Mouse (Mus musculus) gastrocnemius, postnatal 4 days (tissue): ENCODE data around the gene Tead1. TPM values are rescaled to one million over a fixed set of nuclear protein-coding genes. Genes with fewer than 3 reads are reported as not detected.

Experiments used
- DNase-seq, 2 experiments: peaks; one replicate each; pipeline ENCODE4 v3.0.0; 2021 to 2022; ENCODE audit warnings: low spot score in 2 of 2, mixed read lengths in 2 of 2
- total RNA-seq, 2 experiments: library from RNA; stranded (reverse); gene quantifications; 2 replicates each; pipeline ENCODE4 v1.2.3; 2021

The Tead1 gene
- total RNA-seq, 2 experiments from 2014 or later = 155 to 175 TPM

- DNase-seq = no peak
Measured at GRCm38 (mm10) chr7:112769866-112770265, 90.7 kb downstream of the Tead1 start.

- DNase-seq = no peak
Measured at GRCm38 (mm10) chr7:112771461-112771860, 92.3 kb downstream of the Tead1 start.

GRCm38 (mm10) chr7:112772777-112773176 lies 93.7 kb downstream of the Tead1 start:
- DNase-seq = no peak

- no peak for DNase-seq
Measured at GRCm38 (mm10) chr7:112773601-112774000, 94.5 kb downstream of the Tead1 start.

GRCm38 (mm10) chr7:112775816-112776215 lies 96.7 kb downstream of the Tead1 start:
- DNase-seq = no peak

GRCm38 (mm10) chr7:112776670-112777069 lies 97.6 kb downstream of the Tead1 start:
- no peak for DNase-seq

- DNase-seq = no peak
Measured at GRCm38 (mm10) chr7:112779636-112780035, 100.5 kb downstream of the Tead1 start.

GRCm38 (mm10) chr7:112780910-112781309 lies 101.8 kb downstream of the Tead1 start:
- DNase-seq = no peak

- no peak for DNase-seq
Measured at GRCm38 (mm10) chr7:112781987-112782386, 102.9 kb downstream of the Tead1 start.

- no peak for DNase-seq
Measured at GRCm38 (mm10) chr7:112784278-112784677, 105.2 kb downstream of the Tead1 start.

GRCm38 (mm10) chr7:112785271-112785670 lies 106.2 kb downstream of the Tead1 start:
- no peak for DNase-seq

- DNase-seq = no peak
Measured at GRCm38 (mm10) chr7:112786556-112787225, 107.6 kb downstream of the Tead1 start.

- no peak for DNase-seq
Measured at GRCm38 (mm10) chr7:112787281-112787680, 108.2 kb downstream of the Tead1 start.

- DNase-seq = no peak
Measured at GRCm38 (mm10) chr7:112788321-112788751, 109.2 kb downstream of the Tead1 start.

GRCm38 (mm10) chr7:112789693-112790092 lies 110.6 kb downstream of the Tead1 start:
- no peak for DNase-seq

GRCm38 (mm10) chr7:112790334-112790733 lies 111.2 kb downstream of the Tead1 start:
- DNase-seq = no peak

GRCm38 (mm10) chr7:112792679-112793078 lies 113.6 kb downstream of the Tead1 start:
- DNase-seq = no peak

GRCm38 (mm10) chr7:112793903-112794302 lies 114.8 kb downstream of the Tead1 start:
- DNase-seq = no peak

GRCm38 (mm10) chr7:112794481-112794880 lies 115.4 kb downstream of the Tead1 start:
- DNase-seq = no peak

- DNase-seq = no peak
Measured at GRCm38 (mm10) chr7:112797526-112798321, 118.6 kb downstream of the Tead1 start.

- DNase-seq = no peak
Measured at GRCm38 (mm10) chr7:112801706-112802105, 122.6 kb downstream of the Tead1 start.

GRCm38 (mm10) chr7:112806718-112807400 lies 127.7 kb downstream of the Tead1 start:
- no peak for DNase-seq
